Mouse (Mus musculus): ENCODE results near the gene Coq9. TPM values are rescaled to one million over a fixed set of nuclear protein-coding genes. Genes with fewer than 3 reads are reported as not detected.

The Coq9 gene
- total and polyA plus RNA-seq, 3 experiments, result 91.9 to 169 TPM; not detected in 1

DNA sequence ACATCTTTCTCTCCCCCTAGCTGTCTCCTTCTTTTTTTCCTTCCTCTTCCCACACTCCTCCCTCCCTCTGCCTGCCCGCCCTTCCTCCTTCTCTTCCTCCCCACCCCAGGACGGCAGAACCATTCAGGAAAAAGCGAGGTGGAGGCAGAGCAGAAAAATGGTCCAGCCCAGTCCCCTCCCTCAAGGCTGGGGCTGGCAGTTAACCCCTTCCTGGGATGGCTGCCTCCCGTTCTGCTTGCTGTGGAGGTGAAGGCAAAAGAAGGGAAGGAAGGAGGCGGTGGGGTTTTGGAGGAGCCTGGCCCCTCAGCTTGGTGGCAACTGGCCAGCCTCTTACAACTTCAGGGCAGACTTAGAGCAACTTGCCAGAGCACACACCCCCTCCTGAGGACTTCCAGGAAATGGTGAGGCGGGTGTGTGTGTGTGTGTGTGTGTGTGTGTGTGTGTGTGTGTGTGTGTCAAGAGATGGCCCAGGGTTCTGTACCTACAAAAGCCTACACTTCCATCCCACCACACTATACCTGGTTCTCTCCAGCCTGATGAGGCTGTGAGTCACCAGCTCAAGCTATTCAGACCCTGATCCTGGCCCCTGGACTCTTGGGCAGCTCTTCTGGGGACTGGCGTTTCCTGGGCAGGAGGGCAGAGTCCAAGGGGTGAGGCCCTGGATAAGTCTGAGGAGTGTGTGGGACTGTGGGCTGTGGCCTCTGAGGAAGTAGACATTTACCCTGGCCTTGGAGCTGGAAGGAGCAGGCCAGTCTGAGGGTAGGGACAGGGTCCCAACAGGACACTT, 33.2 kb downstream of the Coq9 start:
- Histone ChIP-seq H3K4me3 (ENCODE audit: control insufficient read depth in 1 of 2, insufficient read depth in 1 of 2, low read depth in 2 of 2, low read length in 2 of 2) (peak overlapping the region; percentile 38 to 46; a peak in 3 of 4 replicates), H3K9me3 (replicated peaks; ENCODE audit: insufficient read depth, low read length) (no peaks in the 10 kb centered on the region), H3K36me3 (ENCODE audit: control insufficient read depth in 1 of 2, insufficient read depth in 2 of 2, low read length in 2 of 2) (peaks cover 0 to under 1% of the 10 kb centered on the region in 2 experiments; a peak in 2 of 4 replicates), H3K79me2 (ENCODE audit: control insufficient read depth, insufficient read depth, low read length, poor library complexity) (no peaks in the 10 kb centered on the region), H3K27me3 (ENCODE audit: control insufficient read depth in 1 of 2, insufficient read depth in 2 of 2, low read length in 2 of 2) (no peaks in the 10 kb centered on the region), H3K27ac (ENCODE audit: control insufficient read depth, low read depth, low read length) (no peak overlapping the region), H3K4me1 (ENCODE audit: control insufficient read depth in 1 of 2, insufficient read depth in 2 of 2, low read length in 2 of 2) (peaks cover under 1 to 7% of the 10 kb centered on the region in 2 experiments; a peak in 3 of 4 replicates), H3K9ac (ENCODE audit: control insufficient read depth, low read depth, low read length, poor library complexity, severe bottlenecking) (peak overlapping the region; percentile 41)
- TF ChIP-seq SIN3A (IDR thresholded peaks at IDR 0.05; ENCODE audit: low read length) (no peak), ZNF384 (IDR thresholded peaks at IDR 0.05; ENCODE audit: low read depth, low read length) (no peak), CHD1 (IDR thresholded peaks at IDR 0.05; ENCODE audit: low read depth, low read length) (0 out of 2 replicates have a peak, but pooled peaks have one; percentile 61), MAZ (IDR thresholded peaks at IDR 0.05; ENCODE audit: low read depth, low read length) (peak; percentile 75; the same call in 1 of the 2 replicates)
- peak; percentile 67 for DNase-seq (ENCODE audit: low read depth, low spot score)

DNA sequence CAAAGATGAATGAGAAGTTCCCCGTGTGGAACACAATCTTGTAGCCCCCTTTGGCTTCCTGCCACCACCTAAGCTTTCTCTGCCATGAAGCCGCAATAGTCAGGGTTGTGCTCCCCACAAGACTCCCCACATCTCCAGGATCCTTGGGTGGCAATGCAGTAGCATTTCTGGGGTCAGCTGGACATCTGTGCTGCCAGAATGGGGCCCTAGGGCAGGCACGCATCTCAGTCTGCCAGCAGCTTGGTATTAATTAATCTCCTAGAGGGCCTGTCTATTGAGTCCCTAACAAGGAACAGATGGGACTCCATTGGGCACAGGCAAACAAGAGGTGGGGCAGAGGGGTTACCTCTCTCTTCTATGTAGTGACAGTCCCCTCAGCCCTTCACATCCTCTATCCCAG, 34.0 kb downstream of the Coq9 start:
- H3K4me1 ChIP-seq (ENCODE audit: control insufficient read depth in 1 of 2, insufficient read depth in 2 of 2, low read length in 2 of 2), result peaks cover 2 to 12% of the 10 kb centered on the region in 2 experiments
- no peaks in the 10 kb centered on the region for H3K79me2 ChIP-seq (ENCODE audit: control insufficient read depth, insufficient read depth, low read length, poor library complexity)
- no peaks in the 10 kb centered on the region for H3K27me3 ChIP-seq (ENCODE audit: control insufficient read depth in 1 of 2, insufficient read depth in 2 of 2, low read length in 2 of 2)
- no peak overlapping the region for H3K9ac ChIP-seq (ENCODE audit: control insufficient read depth, low read depth, low read length, poor library complexity, severe bottlenecking)
- DNase-seq (ENCODE audit: low read depth, low spot score), result no peak
- H3K27ac ChIP-seq (ENCODE audit: control insufficient read depth, low read depth, low read length), result no peak overlapping the region
- no peaks in the 10 kb centered on the region for H3K9me3 ChIP-seq (replicated peaks; ENCODE audit: insufficient read depth, low read length)
- peaks cover 0 to 6% of the 10 kb centered on the region in 2 experiments; a peak in 2 of 4 replicates for H3K36me3 ChIP-seq (ENCODE audit: control insufficient read depth in 1 of 2, insufficient read depth in 2 of 2, low read length in 2 of 2)
- TF ChIP-seq EP300 (IDR thresholded peaks at IDR 0.05; ENCODE audit: low read depth in 1 of 2, low read length in 2 of 2) (no peak), ZNF384 (IDR thresholded peaks at IDR 0.05; ENCODE audit: low read depth, low read length) (no peak), BHLHE40 (IDR thresholded peaks at IDR 0.05; ENCODE audit: borderline replicate concordance, low read depth, low read length) (no peak), UBTF (IDR thresholded peaks at IDR 0.05; ENCODE audit: borderline replicate concordance, insufficient read depth, low read depth, low read length) (no peak), ELF1 (IDR thresholded peaks at IDR 0.05; ENCODE audit: low read depth, low read length) (no peak), ZC3H11A (IDR thresholded peaks at IDR 0.05; ENCODE audit: low read depth, low read length) (no peak)
- H3K4me3 ChIP-seq (ENCODE audit: control insufficient read depth in 1 of 2, insufficient read depth in 1 of 2, low read depth in 2 of 2, low read length in 2 of 2), result no peak overlapping the region

DNA sequence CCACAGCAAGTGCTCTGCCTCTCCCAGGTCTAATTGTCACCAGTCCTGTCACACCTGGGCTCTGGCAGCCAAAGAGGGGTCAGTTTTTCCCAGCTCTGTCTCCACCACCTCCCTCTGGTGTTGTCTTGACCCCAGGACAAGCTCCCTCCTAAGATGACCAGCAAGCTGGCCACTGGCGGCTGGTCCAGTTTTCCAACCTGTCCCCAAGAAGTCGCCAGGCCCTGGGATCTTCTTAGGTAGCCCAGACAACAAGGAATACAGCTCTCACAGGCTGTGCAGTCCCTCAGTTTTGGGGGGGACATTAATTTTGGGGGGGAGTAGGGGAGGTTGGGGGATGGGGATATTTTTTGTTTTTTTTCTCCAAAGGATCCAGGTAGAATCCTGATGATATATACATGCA, 34.5 kb downstream of the Coq9 start:
- peaks cover 0 to 6% of the 10 kb centered on the region in 2 experiments; a peak in 2 of 4 replicates for H3K36me3 ChIP-seq (ENCODE audit: control insufficient read depth in 1 of 2, insufficient read depth in 2 of 2, low read length in 2 of 2)
- H3K27me3 ChIP-seq (ENCODE audit: control insufficient read depth in 1 of 2, insufficient read depth in 2 of 2, low read length in 2 of 2), result no peaks in the 10 kb centered on the region
- H3K4me3 ChIP-seq (ENCODE audit: control insufficient read depth in 1 of 2, insufficient read depth in 1 of 2, low read depth in 2 of 2, low read length in 2 of 2), result no peak overlapping the region

More for the DNA sequence above, 34.5 kb downstream of the Coq9 start:
- Histone ChIP-seq H3K9ac (ENCODE audit: control insufficient read depth, low read depth, low read length, poor library complexity, severe bottlenecking) (no peak overlapping the region), H3K79me2 (ENCODE audit: control insufficient read depth, insufficient read depth, low read length, poor library complexity) (no peaks in the 10 kb centered on the region), H3K4me1 (ENCODE audit: control insufficient read depth in 1 of 2, insufficient read depth in 2 of 2, low read length in 2 of 2) (peaks cover 2 to 12% of the 10 kb centered on the region in 2 experiments), H3K9me3 (replicated peaks; ENCODE audit: insufficient read depth, low read length) (no peaks in the 10 kb centered on the region), H3K27ac (ENCODE audit: control insufficient read depth, low read depth, low read length) (no peak overlapping the region)
- no peak for DNase-seq (ENCODE audit: low read depth, low spot score)
- TF ChIP-seq USF2 (IDR thresholded peaks at IDR 0.05; ENCODE audit: borderline replicate concordance in 1 of 2, insufficient read depth in 1 of 2, low read depth in 1 of 2, low read length in 2 of 2) (no peak), JUND (IDR thresholded peaks at IDR 0.05; ENCODE audit: low read depth, low read length) (no peak), SIN3A (IDR thresholded peaks at IDR 0.05; ENCODE audit: low read length) (no peak), MAX (IDR thresholded peaks at IDR 0.05; ENCODE audit: low read length) (no peak), ZKSCAN1 (IDR thresholded peaks at IDR 0.05; ENCODE audit: low read depth, low read length) (no peak), MAFK (IDR thresholded peaks at IDR 0.05; ENCODE audit: borderline replicate concordance, low read depth, low read length) (no peak), GABPA (IDR thresholded peaks at IDR 0.05; ENCODE audit: low read depth, low read length) (no peak), MYB (IDR thresholded peaks at IDR 0.05; ENCODE audit: low read depth, low read length) (no peak), MXI1 (IDR thresholded peaks at IDR 0.05; ENCODE audit: low read depth, low read length) (no peak)

Data from MEL (cell line).